Mouse (Mus musculus): ENCODE results near the gene 9330182L06Rik. TPM values are rescaled to one million over a fixed set of nuclear protein-coding genes. Genes with fewer than 3 reads are reported as not detected.

9330182L06Rik gene
- 10.9 and 11.1 TPM in 2 replicates for polyA plus RNA-seq (2015; fragmentation: Nextera tagmentation; extraction: Ambion mirVana)

- Histone ChIP-seq H3K9me3 (no peaks in the 10 kb centered on the region), H3K4me2 (replicated peaks) (peak within 1 kb of the TSS; percentile 77), H3K27ac (peak within 1 kb of the TSS; percentile 91), H3K9ac (replicated peaks) (peak within 1 kb of the TSS; percentile 88), H3K27me3 (peaks cover 5% of the 10 kb centered on the region; the same call in 1 of the 2 replicates), H3K36me3 (no peaks in the 10 kb centered on the region), H3K4me1 (replicated peaks) (peaks cover 17% of the 10 kb centered on the region), H3K4me3 (replicated peaks) (peak within 1 kb of the TSS; percentile 61)
- 1% methylated on average over 47 of the region's 47 CpGs for WGBS
- ATAC-seq = peak; percentile 97
Observed at GRCm38 (mm10) chr5:9265586-9266279, at the start of gene 9330182L06Rik. Gene 9330182L06Rik (plus strand): TSS chr5:9266118.

GRCm38 (mm10) chr5:9227456-9228008 is 38.4 kb upstream of the 9330182L06Rik start:
- no peaks in the 10 kb centered on the region for H3K9me3 ChIP-seq
- H3K4me3 ChIP-seq (replicated peaks) = no peak overlapping the region
- no peak for ATAC-seq
- no peaks in the 10 kb centered on the region for H3K27me3 ChIP-seq
- no peak overlapping the region for H3K9ac ChIP-seq (replicated peaks)
- H3K4me2 ChIP-seq (replicated peaks) = no peak overlapping the region
- H3K4me1 ChIP-seq (replicated peaks) = no peaks in the 10 kb centered on the region
- no peak overlapping the region for H3K27ac ChIP-seq
- WGBS = 86% methylated on average over 4 of the region's 4 CpGs
- no peaks in the 10 kb centered on the region for H3K36me3 ChIP-seq

- Histone ChIP-seq H3K9ac (replicated peaks) (no peak overlapping the region), H3K4me1 (replicated peaks) (peaks cover 17% of the 10 kb centered on the region), H3K27ac (no peak overlapping the region), H3K27me3 (peaks cover 5% of the 10 kb centered on the region; the same call in 1 of the 2 replicates), H3K9me3 (no peaks in the 10 kb centered on the region), H3K4me3 (replicated peaks) (no peak overlapping the region), H3K36me3 (no peaks in the 10 kb centered on the region), H3K4me2 (replicated peaks) (no peak overlapping the region)
- ATAC-seq = no peak
- 77% methylated on average over 4 of the region's 4 CpGs for WGBS
Observed at GRCm38 (mm10) chr5:9264361-9264760, 1.6 kb upstream of the 9330182L06Rik start.

GRCm38 (mm10) chr5:9266280-9266923 is 484 bp downstream of the 9330182L06Rik start:
- H3K4me1 ChIP-seq (replicated peaks) = peaks cover 17% of the 10 kb centered on the region
- peak overlapping the region; percentile 91 for H3K27ac ChIP-seq
- WGBS = under 1% methylated on average over 30 of the region's 30 CpGs
- no peak; the same call in 1 of the 2 replicates for ATAC-seq
- H3K9me3 ChIP-seq = no peaks in the 10 kb centered on the region
- peak overlapping the region; percentile 77 for H3K4me2 ChIP-seq (replicated peaks)
- H3K27me3 ChIP-seq = peaks cover 5% of the 10 kb centered on the region; the same call in 1 of the 2 replicates
- no peaks in the 10 kb centered on the region for H3K36me3 ChIP-seq
- peak overlapping the region; percentile 88 for H3K9ac ChIP-seq (replicated peaks)
- H3K4me3 ChIP-seq (replicated peaks) = peak overlapping the region; percentile 61

GRCm38 (mm10) chr5:9269666-9270065 is 3.7 kb downstream of the 9330182L06Rik start:
- no peak for ATAC-seq
- no peak overlapping the region for H3K4me2 ChIP-seq (replicated peaks)
- no peak overlapping the region for H3K4me3 ChIP-seq (replicated peaks)
- WGBS = 91% methylated on average over 3 of the region's 3 CpGs
- H3K9me3 ChIP-seq = no peaks in the 10 kb centered on the region
- H3K4me1 ChIP-seq (replicated peaks) = peaks cover 17% of the 10 kb centered on the region
- H3K9ac ChIP-seq (replicated peaks) = no peak overlapping the region
- no peak overlapping the region for H3K27ac ChIP-seq
- no peaks in the 10 kb centered on the region for H3K27me3 ChIP-seq
- no peaks in the 10 kb centered on the region for H3K36me3 ChIP-seq

GRCm38 (mm10) chr5:9272976-9273375 is 7.1 kb downstream of the 9330182L06Rik start:
- 79% methylated on average over 3 of the region's 3 CpGs for WGBS
- H3K4me1 ChIP-seq (replicated peaks) = peaks cover 2% of the 10 kb centered on the region; the same call in 1 of the 2 replicates
- H3K4me3 ChIP-seq (replicated peaks) = no peak overlapping the region
- H3K27ac ChIP-seq = no peak overlapping the region
- H3K27me3 ChIP-seq = no peaks in the 10 kb centered on the region
- no peaks in the 10 kb centered on the region for H3K36me3 ChIP-seq
- H3K9ac ChIP-seq (replicated peaks) = no peak overlapping the region
- no peak for ATAC-seq
- H3K4me2 ChIP-seq (replicated peaks) = no peak overlapping the region
- no peaks in the 10 kb centered on the region for H3K9me3 ChIP-seq

- Histone ChIP-seq H3K36me3 (no peaks in the 10 kb centered on the region), H3K4me3 (replicated peaks) (no peak overlapping the region), H3K9ac (replicated peaks) (no peak overlapping the region), H3K27ac (no peak overlapping the region), H3K27me3 (no peaks in the 10 kb centered on the region), H3K4me1 (replicated peaks) (peaks cover 4% of the 10 kb centered on the region; the same call in 1 of the 2 replicates), H3K9me3 (no peaks in the 10 kb centered on the region), H3K4me2 (replicated peaks) (no peak overlapping the region)
- WGBS = 85% methylated on average over 2 of the region's 2 CpGs
- peak; percentile 65 for ATAC-seq
Observed at GRCm38 (mm10) chr5:9295777-9296549, 30.0 kb downstream of the 9330182L06Rik start.

GRCm38 (mm10) chr5:9296550-9296928 is 30.6 kb downstream of the 9330182L06Rik start:
- ATAC-seq = peak; percentile 63; the same call in 1 of the 2 replicates
- no peaks in the 10 kb centered on the region for H3K9me3 ChIP-seq
- H3K27ac ChIP-seq = no peak overlapping the region
- no peak overlapping the region for H3K9ac ChIP-seq (replicated peaks)
- H3K36me3 ChIP-seq = no peaks in the 10 kb centered on the region
- H3K4me2 ChIP-seq (replicated peaks) = no peak overlapping the region
- H3K27me3 ChIP-seq = no peaks in the 10 kb centered on the region
- no peak overlapping the region for H3K4me3 ChIP-seq (replicated peaks)
- H3K4me1 ChIP-seq (replicated peaks) = peaks cover 4% of the 10 kb centered on the region; the same call in 1 of the 2 replicates

GRCm38 (mm10) chr5:9326863-9327262 is 60.9 kb downstream of the 9330182L06Rik start:
- Histone ChIP-seq H3K36me3 (no peaks in the 10 kb centered on the region), H3K9ac (replicated peaks) (no peak overlapping the region), H3K4me2 (replicated peaks) (no peak overlapping the region), H3K9me3 (no peaks in the 10 kb centered on the region), H3K4me3 (replicated peaks) (no peak overlapping the region), H3K27me3 (no peaks in the 10 kb centered on the region), H3K4me1 (replicated peaks) (no peaks in the 10 kb centered on the region), H3K27ac (no peak overlapping the region)
- WGBS = 78% methylated on average over 1 of the region's 1 CpGs
- ATAC-seq = no peak

GRCm38 (mm10) chr5:9327528-9327927 is 61.6 kb downstream of the 9330182L06Rik start:
- Histone ChIP-seq H3K27me3 (no peaks in the 10 kb centered on the region), H3K36me3 (no peaks in the 10 kb centered on the region), H3K4me3 (replicated peaks) (no peak overlapping the region), H3K4me1 (replicated peaks) (no peaks in the 10 kb centered on the region), H3K9me3 (no peaks in the 10 kb centered on the region), H3K4me2 (replicated peaks) (no peak overlapping the region), H3K9ac (replicated peaks) (no peak overlapping the region), H3K27ac (no peak overlapping the region)
- no peak for ATAC-seq
- WGBS = 95% methylated on average over 1 of the region's 1 CpGs

- Histone ChIP-seq H3K4me3 (replicated peaks) (no peak overlapping the region), H3K9ac (replicated peaks) (no peak overlapping the region; the same call in 1 of the 2 replicates), H3K27ac (peak overlapping the region; percentile 87), H3K36me3 (no peaks in the 10 kb centered on the region), H3K4me2 (replicated peaks) (no peak overlapping the region), H3K9me3 (no peaks in the 10 kb centered on the region), H3K4me1 (replicated peaks) (peaks cover 16% of the 10 kb centered on the region), H3K27me3 (no peaks in the 10 kb centered on the region)
- ATAC-seq = peak; percentile 92
- 38% methylated on average over 7 of the region's 7 CpGs for WGBS
Observed at GRCm38 (mm10) chr5:9338756-9339510, 73.0 kb downstream of the 9330182L06Rik start.
